Mouse (Mus musculus) lung, adult 2 months (tissue): Measurements from ENCODE around the gene Pi4k2b.

Experiments
- CTCF ChIP-seq: fragments of 200-500 bp; IDR thresholded peaks from 2 replicates; pipeline ENCODE4 v1.5.1; 2011; ENCODE audit warnings: mild to moderate bottlenecking, low read length, control low read depth; ENCODE audit not compliant: insufficient read depth
- POLR2A ChIP-seq: fragments of 200-500 bp; IDR thresholded peaks from 2 replicates; pipeline ENCODE4 v1.6.1; 2011; ENCODE audit warnings: low read depth, mild to moderate bottlenecking, control low read depth, low read length, borderline replicate concordance; ENCODE audit errors: extremely low read depth

DNA sequence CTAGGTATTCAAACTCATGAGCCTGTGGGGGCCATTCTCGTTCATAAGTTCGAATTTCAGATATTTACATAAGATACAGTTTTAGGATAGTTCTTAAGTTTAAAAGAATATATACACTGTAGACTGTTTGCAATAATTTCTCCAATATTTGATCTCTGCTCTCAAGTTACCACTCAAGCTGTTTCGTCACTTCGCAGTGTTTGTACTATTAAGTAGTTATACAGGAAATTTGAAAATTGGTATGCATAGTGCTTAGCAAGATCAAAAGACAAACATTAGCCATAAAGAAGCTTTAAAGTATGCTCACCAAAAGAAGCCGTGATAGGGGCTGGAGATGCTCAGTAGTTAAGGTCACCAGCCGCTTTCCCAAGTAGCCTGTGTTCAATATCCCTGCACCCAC lies 14.6 kb downstream of the Pi4k2b start:
- TF ChIP-seq POLR2A (no peak), CTCF (no peak)
